Mouse (Mus musculus) lung, adult 18-20 months (tissue): ENCODE measurements around the gene Bnc1.

Experiments
- DNase-seq, 2 experiments: peaks; one replicate each; pipeline ENCODE4 v3.0.0; 2022; ENCODE audit warnings: mixed read lengths in 2 of 2

The Bnc1 gene

GRCm38 (mm10) chr7:81992131-81993061, at the start of gene Bnc1:
Bnc1 (minus strand) TSS chr7:81992292.
- DNase-seq, result no peak

- no peak for DNase-seq
These were observed 41.3 kb upstream of the Bnc1 start for GRCm38 (mm10) chr7:82033347-82033746.

GRCm38 (mm10) chr7:82029666-82030065, 37.6 kb upstream of the Bnc1 start:
- no peak for DNase-seq

GRCm38 (mm10) chr7:82025802-82026201, 33.7 kb upstream of the Bnc1 start:
- DNase-seq, result no peak

GRCm38 (mm10) chr7:82023676-82024075, 31.6 kb upstream of the Bnc1 start:
- no peak for DNase-seq

- no peak for DNase-seq
These were observed 30.3 kb upstream of the Bnc1 start for GRCm38 (mm10) chr7:82022404-82022803.

GRCm38 (mm10) chr7:82018031-82018430, 25.9 kb upstream of the Bnc1 start:
- no peak for DNase-seq

GRCm38 (mm10) chr7:82016751-82017710, 24.9 kb upstream of the Bnc1 start:
- no peak for DNase-seq

- peak in 1 of 2 experiments; percentile 6 for DNase-seq
These were observed 20.4 kb upstream of the Bnc1 start for GRCm38 (mm10) chr7:82012472-82012871.

- no peak for DNase-seq
These were observed 19.7 kb upstream of the Bnc1 start for GRCm38 (mm10) chr7:82011534-82012401.

- DNase-seq, result no peak
These were observed 15.1 kb upstream of the Bnc1 start for GRCm38 (mm10) chr7:82007151-82007550.

- no peak for DNase-seq
These were observed 12.1 kb upstream of the Bnc1 start for GRCm38 (mm10) chr7:82004228-82004627.

GRCm38 (mm10) chr7:81999816-82000215, 7.7 kb upstream of the Bnc1 start:
- DNase-seq, result no peak

GRCm38 (mm10) chr7:81999372-81999771, 7.3 kb upstream of the Bnc1 start:
- DNase-seq, result no peak

- no peak for DNase-seq
These were observed 3.9 kb upstream of the Bnc1 start for GRCm38 (mm10) chr7:81995975-81996374.

GRCm38 (mm10) chr7:81995126-81995525, 3.0 kb upstream of the Bnc1 start:
- DNase-seq, result no peak

GRCm38 (mm10) chr7:81993140-81993539, 1.0 kb upstream of the Bnc1 start:
- no peak for DNase-seq

- no peak for DNase-seq
These were observed 456 bp downstream of the Bnc1 start for GRCm38 (mm10) chr7:81991611-81992061.

GRCm38 (mm10) chr7:81991116-81991515, 976 bp downstream of the Bnc1 start:
- no peak for DNase-seq

- no peak for DNase-seq
These were observed 8.4 kb downstream of the Bnc1 start for GRCm38 (mm10) chr7:81983651-81984050.

GRCm38 (mm10) chr7:81978304-81978703, 13.8 kb downstream of the Bnc1 start:
- DNase-seq, result no peak

GRCm38 (mm10) chr7:81974616-81975015, 17.5 kb downstream of the Bnc1 start:
- no peak for DNase-seq
